Mouse (Mus musculus) limb, embryonic 13.5 days (tissue): ENCODE measurements around the gene Hist1h1b. TPM values are rescaled to one million over a fixed set of nuclear protein-coding genes. Genes with fewer than 3 reads are reported as not detected.
"Not testable (repeated sequence)": the region's sequence is repeated elsewhere in the genome, so short reads cannot be mapped to it uniquely, and the experiment has no call there.

Experiments used
- ATAC-seq: fragments of 200-750 bp; cut with Nextera tagmentation; 2 replicates; pipeline ENCODE4 v1.8.0; 2017; ENCODE audit warnings: low read depth, moderate number of reproducible peaks, moderate TSS enrichment; ENCODE audit not compliant: low FRiP score
- H3K27ac ChIP-seq: fragments of 300-500 bp; sonication (generic); 2 replicates; pipeline ENCODE4 v1.5.1; 2015; ENCODE audit warnings: inconsistent platforms, mild to moderate bottlenecking, moderate library complexity
- H3K27me3 ChIP-seq: fragments of 300-500 bp; sonication (generic); 2 replicates; pipeline ENCODE4 v1.6.1; 2015; ENCODE audit warnings: mild to moderate bottlenecking, inconsistent platforms
- H3K36me3 ChIP-seq: fragments of 300-500 bp; sonication (generic); 2 replicates; pipeline ENCODE4 v1.6.1; 2015; ENCODE audit warnings: inconsistent platforms, mild to moderate bottlenecking, moderate library complexity
- H3K4me1 ChIP-seq: fragments of 300-500 bp; sonication (generic); 2 replicates; pipeline ENCODE4 v1.6.1; 2015; ENCODE audit warnings: inconsistent platforms
- H3K4me2 ChIP-seq: fragments of 300-500 bp; sonication (generic); replicated peaks from 2 replicates; pipeline ENCODE4 v1.6.1; 2015; ENCODE audit warnings: inconsistent platforms, mild to moderate bottlenecking, moderate library complexity
- H3K4me3 ChIP-seq: fragments of 300-500 bp; sonication (generic); 2 replicates; pipeline ENCODE4 v1.5.1; 2015; ENCODE audit warnings: moderate library complexity, mild to moderate bottlenecking, inconsistent platforms
- H3K9ac ChIP-seq: fragments of 300-500 bp; sonication (generic); 2 replicates; pipeline ENCODE4 v1.6.1; 2015; ENCODE audit warnings: mild to moderate bottlenecking, inconsistent platforms
- H3K9me3 ChIP-seq: fragments of 300-500 bp; sonication (generic); 2 replicates; pipeline ENCODE4 v1.6.1; 2016; ENCODE audit warnings: inconsistent platforms
- WGBS: fragments of 180-500 bp; shearing (Covaris S2); methylation state at CpG from one replicate; pipeline ENCODE4 v1.1.7; 2015; 5-methylcytosine and 5-hydroxymethylcytosine counted together
- polyA plus RNA-seq: library from polyadenylated mRNA; unstranded; fragments of >200 nt; fragmentation: Nextera tagmentation; extraction: Ambion mirVana; gene quantifications from 2 replicates; pipeline ENCODE4 v1.2.1, GENCODE M21; 2015

Hist1h1b gene
- 25.1 TPM in 2 replicates for polyA plus RNA-seq

DNA sequence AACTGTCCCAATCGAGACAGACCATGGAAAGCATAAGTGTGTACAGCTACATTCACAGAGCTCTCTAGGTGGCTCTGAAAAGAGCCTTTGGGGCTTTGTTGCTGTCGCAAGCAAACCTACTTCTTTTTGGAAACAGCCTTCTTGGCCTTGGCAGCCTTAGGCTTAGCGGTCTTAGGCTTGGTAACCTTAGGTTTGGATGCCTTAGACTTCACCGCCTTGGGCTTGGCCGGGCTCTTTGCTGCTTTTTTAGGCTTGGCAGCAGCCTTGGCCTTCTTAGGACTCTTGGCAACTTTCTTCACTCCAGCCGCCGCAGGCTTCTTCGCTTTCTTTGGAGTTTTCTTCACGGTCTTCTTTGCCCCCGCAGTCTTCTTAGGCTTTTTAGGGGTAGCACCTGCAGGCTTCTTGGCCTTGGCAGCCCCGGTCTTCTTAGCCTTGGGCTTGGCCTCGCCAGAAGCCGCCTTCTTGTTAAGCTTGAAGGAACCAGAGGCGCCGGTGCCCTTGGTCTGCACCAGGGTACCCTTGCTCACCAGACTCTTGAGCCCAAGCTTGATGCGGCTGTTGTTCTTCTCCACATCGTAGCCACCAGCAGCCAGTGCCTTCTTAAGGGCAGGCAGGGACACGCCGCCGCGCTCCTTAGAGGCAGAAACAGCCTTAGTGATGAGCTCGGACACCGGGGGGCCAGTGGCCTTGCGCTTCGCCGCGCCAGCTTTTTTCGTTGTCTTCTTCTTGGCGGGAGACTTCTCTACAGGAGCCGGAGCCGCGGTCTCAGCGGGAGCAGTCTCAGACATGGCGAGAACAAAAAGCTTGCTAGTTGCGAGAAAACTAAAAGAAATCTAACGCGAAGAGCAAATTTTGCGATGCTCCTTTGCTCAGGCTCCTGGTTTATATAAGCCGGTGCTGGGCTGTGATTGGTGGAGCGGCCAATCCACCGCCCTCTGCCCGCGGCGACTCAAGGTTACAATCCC lies at the start of gene Hist1h1b:
Hist1h1b (minus strand) TSS at position 859 of the 965 bp plus-strand sequence.
- peak within 1 kb of the TSS; percentile 85 for H3K9ac ChIP-seq
- H3K27me3 ChIP-seq = no peaks in the 10 kb centered on the region
- no peaks in the 10 kb centered on the region for H3K36me3 ChIP-seq
- H3K4me1 ChIP-seq = peaks cover 25% of the 10 kb centered on the region
- peak; percentile 30 for ATAC-seq
- under 1% methylated on average over 44 of the region's 44 CpGs for WGBS
- no peaks in the 10 kb centered on the region for H3K9me3 ChIP-seq
- H3K4me3 ChIP-seq = peak within 1 kb of the TSS; percentile 59
- H3K27ac ChIP-seq = peak within 1 kb of the TSS; percentile 97
- H3K4me2 ChIP-seq = peak within 1 kb of the TSS; percentile 90

DNA sequence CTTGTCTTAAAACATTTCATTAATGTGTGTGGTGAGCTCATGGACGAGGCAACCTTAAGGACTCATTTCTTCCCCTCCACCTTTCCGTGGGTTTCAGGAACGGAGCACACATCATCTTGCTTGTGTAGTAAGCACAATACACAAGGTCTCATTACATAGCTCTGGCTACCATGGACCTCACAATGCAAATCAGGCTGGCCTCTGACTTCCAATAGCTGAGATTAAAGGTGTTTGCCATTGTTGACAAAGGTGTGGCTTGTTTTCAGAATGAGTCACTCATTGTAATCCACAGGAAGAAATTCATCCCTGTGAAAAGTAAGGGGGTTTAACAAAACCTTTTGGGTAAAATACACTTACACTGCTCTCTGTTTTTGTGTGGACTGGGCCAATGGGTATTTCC lies 48.1 kb upstream of the Hist1h1b start:
- Histone ChIP-seq H3K9ac (no peak overlapping the region), H3K27me3 (no peaks in the 10 kb centered on the region), H3K4me2 (no peak overlapping the region), H3K9me3 (no peaks in the 10 kb centered on the region), H3K36me3 (no peaks in the 10 kb centered on the region), H3K4me3 (no peak overlapping the region), H3K27ac (no peak overlapping the region), H3K4me1 (no peaks in the 10 kb centered on the region)
- 79% methylated on average over 3 of the region's 3 CpGs for WGBS
- no peak for ATAC-seq

DNA sequence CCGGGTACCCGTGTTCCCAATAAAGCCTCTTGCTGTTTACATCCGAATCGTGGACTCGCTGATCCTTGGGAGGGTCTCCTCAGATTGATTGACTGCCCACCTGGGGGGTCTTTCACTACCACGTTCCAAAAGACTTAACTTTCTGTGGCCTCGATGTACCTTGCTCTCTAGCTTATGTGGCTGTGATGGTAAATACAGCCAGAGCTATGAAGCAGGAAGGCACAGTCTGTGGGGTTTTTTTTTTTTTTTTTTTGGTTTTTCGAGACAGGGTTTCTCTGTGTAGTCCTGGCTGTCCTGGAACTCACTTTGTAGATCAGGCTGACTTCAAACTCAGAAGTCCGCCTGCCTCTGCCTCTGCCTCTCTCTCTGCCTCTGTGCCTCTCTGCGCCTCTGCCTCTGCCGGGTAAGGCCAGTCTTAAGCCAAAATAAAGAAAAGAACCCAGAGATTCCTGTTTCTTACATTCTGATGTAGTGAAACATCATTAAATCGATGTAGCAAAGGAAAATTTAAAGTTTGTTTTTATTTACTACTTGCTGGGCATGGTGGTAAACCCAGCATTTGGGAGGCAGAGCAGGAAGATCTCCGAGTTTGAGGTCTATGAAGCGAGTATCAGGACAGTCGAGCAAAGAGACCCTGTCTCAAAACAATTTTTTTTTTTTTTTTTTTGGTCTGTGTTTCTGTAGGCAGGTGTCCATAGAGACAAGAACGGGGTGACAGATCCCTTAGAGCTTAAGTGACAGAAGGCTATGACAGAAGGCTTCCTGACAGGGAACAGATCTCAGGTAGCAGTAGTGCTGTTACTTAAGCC lies 39.9 kb upstream of the Hist1h1b start:
- not testable (repeated sequence) for H3K4me3 ChIP-seq, H3K27me3 ChIP-seq, H3K36me3 ChIP-seq, H3K9me3 ChIP-seq, H3K4me2 ChIP-seq, H3K9ac ChIP-seq, H3K27ac ChIP-seq, ATAC-seq, H3K4me1 ChIP-seq
- WGBS = 75% methylated on average over 8 of the region's 16 CpGs

DNA sequence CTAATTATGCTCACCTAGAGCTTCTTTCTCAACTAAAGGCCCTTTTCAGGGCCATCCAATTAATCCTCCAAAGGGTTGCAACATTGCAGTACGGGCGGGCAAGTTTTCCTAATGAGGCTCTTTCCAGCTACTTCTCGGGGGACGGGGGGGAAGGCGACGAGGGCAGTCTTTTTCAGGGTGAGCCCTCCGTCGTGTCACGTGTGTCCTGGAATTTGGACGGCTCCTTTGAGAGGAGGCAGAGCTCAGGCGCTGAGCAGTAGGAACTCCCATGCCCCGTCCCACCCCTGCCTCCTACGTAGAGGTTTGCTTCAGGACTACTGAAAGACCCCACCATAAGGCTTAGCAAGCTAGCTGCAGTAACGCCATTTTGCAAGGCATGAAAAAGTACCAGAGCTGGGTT lies 31.7 kb upstream of the Hist1h1b start:
- peak; percentile 29; the same call in 1 of the 2 replicates for ATAC-seq
- H3K9me3 ChIP-seq, H3K27ac ChIP-seq, H3K36me3 ChIP-seq, H3K9ac ChIP-seq, H3K27me3 ChIP-seq, H3K4me1 ChIP-seq: not testable (repeated sequence)
- Histone ChIP-seq H3K4me3 (peak overlapping the region; percentile 30), H3K4me2 (peak overlapping the region; percentile 54)
- WGBS = 0% methylated on average over 14 of the region's 14 CpGs

DNA sequence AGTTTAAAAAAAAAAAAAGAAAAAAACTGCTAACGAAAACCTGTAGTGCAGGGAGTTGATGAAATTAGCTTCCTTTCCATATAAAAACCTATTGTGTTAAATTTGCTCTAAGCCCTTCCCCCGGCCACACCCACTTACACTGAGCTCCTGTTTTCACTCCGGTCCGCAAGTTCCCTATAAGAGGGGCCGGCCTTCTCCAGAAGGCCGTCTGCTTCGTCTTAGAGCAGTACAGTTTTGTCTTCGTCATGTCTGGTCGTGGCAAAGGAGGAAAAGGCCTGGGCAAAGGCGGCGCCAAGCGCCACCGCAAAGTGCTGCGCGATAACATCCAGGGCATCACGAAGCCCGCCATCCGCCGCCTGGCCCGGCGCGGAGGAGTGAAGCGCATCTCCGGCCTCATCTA lies 31.1 kb upstream of the Hist1h1b start, which contains the start of gene Hist1h4m:
Hist1h4m (plus strand) TSS at position 208 of the 400 bp plus-strand sequence.
- H3K9me3 ChIP-seq, H3K9ac ChIP-seq, H3K27ac ChIP-seq, H3K36me3 ChIP-seq, H3K4me1 ChIP-seq, H3K27me3 ChIP-seq: not testable (repeated sequence)
- Histone ChIP-seq H3K4me3 (peak within 1 kb of the TSS; percentile 30), H3K4me2 (peak within 1 kb of the TSS; percentile 54)
- ATAC-seq = peak; percentile 51
- WGBS = no CpG with 5 or more reads among the region's 24 CpGs

DNA sequence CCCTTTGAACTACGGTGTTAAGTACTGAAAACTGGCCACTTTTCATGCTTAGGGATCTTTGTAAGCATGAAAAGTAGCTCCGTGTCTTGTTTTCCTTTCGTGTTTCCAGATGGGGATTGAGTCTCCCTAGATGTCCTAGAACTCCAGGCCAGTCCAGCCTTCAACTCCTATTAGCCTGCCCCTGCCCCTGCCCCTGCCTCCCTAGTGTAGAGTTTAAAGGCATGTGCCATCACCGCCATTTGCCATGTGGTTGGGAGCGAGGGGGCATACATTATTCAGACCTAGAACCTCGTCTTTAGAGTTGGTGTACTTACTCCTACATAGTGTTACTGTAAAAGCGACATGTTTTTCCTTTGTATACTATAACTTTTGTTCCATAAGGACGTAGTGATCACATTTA lies 30.6 kb upstream of the Hist1h1b start:
- ATAC-seq = peak; percentile 13
- H3K9me3 ChIP-seq, H3K9ac ChIP-seq, H3K4me3 ChIP-seq, H3K4me2 ChIP-seq, H3K4me1 ChIP-seq, H3K27ac ChIP-seq, H3K27me3 ChIP-seq, H3K36me3 ChIP-seq: not testable (repeated sequence)
- no CpG with 5 or more reads among the region's 8 CpGs for WGBS

DNA sequence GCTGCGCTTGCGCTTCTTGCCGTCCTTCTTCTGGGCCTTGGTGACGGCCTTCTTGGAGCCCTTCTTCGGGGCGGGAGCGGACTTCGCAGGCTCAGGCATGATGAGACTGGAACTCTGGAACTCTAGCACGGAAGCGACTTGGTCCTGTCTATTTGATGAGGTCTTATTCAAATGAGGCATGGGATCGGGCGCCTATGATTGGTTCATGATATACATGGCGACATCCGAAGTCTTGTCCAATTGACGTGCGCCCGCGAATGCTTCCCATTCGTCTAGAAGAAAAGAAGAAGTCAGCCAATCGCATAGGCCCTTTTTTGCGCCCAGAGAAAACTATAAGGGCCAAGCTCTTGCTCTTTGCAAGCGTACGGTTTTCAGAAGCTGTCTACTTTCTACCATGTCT lies 29.6 kb upstream of the Hist1h1b start, which contains the start of the genes Hist1h2bq and Hist1h2ao:
Hist1h2bq (minus strand) TSS at position 125 of the 400 bp plus-strand sequence.
Hist1h2ao (plus strand) TSS at position 393 of the 400 bp plus-strand sequence.
- not testable (repeated sequence) for H3K27me3 ChIP-seq, H3K9ac ChIP-seq, H3K4me2 ChIP-seq, H3K36me3 ChIP-seq, H3K9me3 ChIP-seq, H3K4me1 ChIP-seq, H3K27ac ChIP-seq, H3K4me3 ChIP-seq
- peak; percentile 97 for ATAC-seq
- no CpG with 5 or more reads among the region's 23 CpGs for WGBS

DNA sequence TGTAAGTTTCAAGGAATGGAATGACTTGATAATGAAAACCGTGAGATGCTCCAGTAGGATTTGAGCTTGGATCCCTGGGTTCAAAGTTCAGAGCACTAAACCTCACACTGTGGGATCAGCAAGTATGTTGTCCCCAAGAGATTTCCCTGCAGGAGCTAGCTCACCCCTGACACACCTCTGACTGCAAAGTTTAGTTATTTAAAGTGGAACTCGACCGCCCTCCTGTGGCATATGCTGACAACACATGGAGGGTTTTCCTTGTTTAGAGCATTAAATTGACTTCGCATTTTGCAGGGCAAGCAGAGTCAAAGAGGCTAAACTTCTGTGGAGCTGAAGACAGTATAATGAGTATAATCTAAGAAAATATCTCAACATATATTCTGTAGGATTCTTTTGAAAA lies 22.6 kb upstream of the Hist1h1b start:
- H3K27ac ChIP-seq, H3K9ac ChIP-seq, H3K4me3 ChIP-seq, H3K27me3 ChIP-seq, H3K4me2 ChIP-seq, H3K9me3 ChIP-seq, H3K36me3 ChIP-seq, H3K4me1 ChIP-seq: not testable (repeated sequence)
- ATAC-seq = peak; percentile 81
- WGBS = no CpG with 5 or more reads among the region's 4 CpGs

DNA sequence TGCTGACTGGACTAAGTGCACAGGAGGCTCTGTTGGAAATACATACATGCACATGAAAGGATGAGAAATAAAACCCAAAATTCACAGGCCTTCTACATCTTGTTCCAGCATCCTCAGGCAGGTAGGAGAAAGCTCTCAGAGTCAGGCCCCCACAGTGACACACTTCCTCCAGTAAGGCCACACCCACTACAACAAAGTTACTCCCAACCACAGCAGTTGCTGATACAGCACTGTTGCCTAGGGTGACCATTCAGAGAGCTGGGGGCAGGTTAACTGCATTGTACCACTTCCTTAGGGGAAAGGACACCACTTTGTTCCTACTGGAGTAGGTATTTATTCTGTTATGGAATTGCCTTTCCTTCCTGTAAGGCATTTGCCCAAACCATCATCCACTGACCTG lies 16.7 kb upstream of the Hist1h1b start:
- not testable (repeated sequence) for H3K9me3 ChIP-seq, H3K9ac ChIP-seq, H3K4me2 ChIP-seq, ATAC-seq, H3K36me3 ChIP-seq, H3K4me1 ChIP-seq, H3K27ac ChIP-seq, H3K4me3 ChIP-seq, H3K27me3 ChIP-seq

DNA sequence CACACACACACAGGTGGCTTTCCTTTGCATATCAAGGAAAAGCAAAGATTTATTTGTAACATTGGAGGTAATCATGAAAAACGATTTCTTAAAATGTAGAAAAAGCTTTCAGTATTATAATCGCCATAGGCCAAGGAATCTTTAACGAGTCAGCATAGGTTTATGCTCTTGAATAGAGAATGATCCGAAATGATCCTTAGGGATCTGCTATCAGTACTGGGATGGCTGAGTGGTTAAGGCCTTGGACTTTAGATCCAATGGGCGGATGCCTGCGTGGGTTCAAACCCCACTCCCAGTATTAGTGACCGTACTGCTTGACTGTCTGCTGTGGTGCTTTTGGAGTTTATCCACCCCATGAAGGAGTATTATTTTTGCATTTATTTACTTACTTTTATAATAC lies 15.2 kb upstream of the Hist1h1b start:
- Histone ChIP-seq H3K9ac (no peak overlapping the region), H3K36me3 (no peaks in the 10 kb centered on the region), H3K4me1 (peaks cover 4% of the 10 kb centered on the region; the same call in 1 of the 2 replicates), H3K27ac (no peak overlapping the region), H3K27me3 (no peaks in the 10 kb centered on the region), H3K9me3 (no peaks in the 10 kb centered on the region), H3K4me3 (no peak overlapping the region), H3K4me2 (no peak overlapping the region)
- no peak for ATAC-seq
- WGBS = 90% methylated on average over 7 of the region's 7 CpGs

DNA sequence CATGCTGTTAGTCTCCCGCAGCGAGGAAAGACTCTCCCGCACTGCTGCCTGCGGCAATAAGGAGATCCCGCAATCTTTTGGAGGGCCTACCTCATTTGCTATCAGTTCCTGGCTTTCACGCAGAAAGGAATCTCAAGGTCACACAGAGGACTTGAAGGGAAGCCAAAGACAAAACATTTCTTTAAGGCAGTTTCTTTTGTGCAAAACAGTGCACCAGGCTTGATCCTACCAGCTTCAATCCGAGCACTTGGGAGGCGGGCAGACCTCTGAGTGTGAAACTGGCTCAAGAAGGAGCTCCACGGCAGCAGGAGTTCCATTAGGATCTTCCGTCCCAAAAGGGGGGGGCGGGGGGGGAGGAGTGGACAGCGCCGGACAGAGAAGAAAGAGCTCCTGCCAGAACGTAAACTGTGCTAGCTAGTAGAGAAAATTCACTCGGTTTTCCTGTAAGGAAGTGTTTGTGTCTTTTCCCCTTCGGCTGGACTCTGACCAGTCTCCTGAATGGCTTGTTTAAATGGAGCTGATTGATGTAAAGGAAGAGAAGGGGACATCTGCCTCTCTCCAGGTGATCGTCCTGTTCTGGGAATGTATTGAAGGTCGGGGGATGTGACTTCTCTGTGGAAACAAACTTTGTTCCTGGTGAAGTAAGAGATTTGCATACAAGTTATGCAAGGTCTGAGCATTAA lies 10.3 kb upstream of the Hist1h1b start:
- H3K9ac ChIP-seq = peak overlapping the region; percentile 35; the same call in 1 of the 2 replicates
- no peaks in the 10 kb centered on the region for H3K27me3 ChIP-seq
- H3K36me3 ChIP-seq = no peaks in the 10 kb centered on the region
- H3K4me2 ChIP-seq = peak overlapping the region; percentile 46
- no peak for ATAC-seq
- H3K4me1 ChIP-seq = peaks cover 21% of the 10 kb centered on the region
- H3K9me3 ChIP-seq = no peaks in the 10 kb centered on the region
- 0 out of 2 replicates have a peak overlapping the region, but pooled peaks have one; percentile 28 for H3K27ac ChIP-seq
- H3K4me3 ChIP-seq = peak overlapping the region; percentile 15; the same call in 1 of the 2 replicates
- WGBS = 14% methylated on average over 18 of the region's 18 CpGs
